Mouse (Mus musculus): ENCODE measurements around the gene Fer. TPM values are rescaled to one million over a fixed set of nuclear protein-coding genes. Genes with fewer than 3 reads are reported as not detected.

Fer gene
- 1 to 10 TPM; 8.6 to 9.5 TPM for total RNA-seq (2023)

DNA sequence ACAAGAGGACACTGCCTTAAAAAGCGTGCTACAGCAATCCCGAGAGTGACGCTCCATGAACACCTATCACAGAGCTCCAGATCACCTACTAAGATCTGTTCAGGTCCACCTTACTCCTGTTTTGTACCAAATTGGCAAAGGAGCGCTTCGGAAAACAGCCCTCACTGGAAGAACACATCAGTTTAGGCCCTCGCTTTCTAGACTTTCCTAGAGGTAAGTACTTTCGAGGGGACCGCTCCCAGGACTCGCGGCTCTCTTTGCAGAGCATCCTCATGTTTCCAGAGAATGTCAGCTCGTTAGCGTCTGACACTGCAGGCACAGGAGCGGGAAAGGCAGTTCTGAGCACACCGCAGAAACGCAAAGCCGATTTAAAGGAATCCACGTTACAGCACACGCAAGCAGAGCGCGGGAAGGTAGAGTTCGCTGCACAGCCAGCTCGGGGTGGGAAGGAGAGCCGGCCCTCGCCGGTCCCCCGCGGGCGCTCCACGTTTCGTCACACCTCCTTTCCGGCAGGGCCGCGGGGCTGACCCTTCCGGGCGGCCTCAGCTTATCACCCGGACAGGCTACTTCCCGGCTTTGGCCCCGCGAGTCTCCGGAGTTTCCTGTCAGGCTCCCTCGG, at the start of gene Fer:
Gene Fer (plus strand): TSS at position 51 of the 619 bp plus-strand sequence.

DNA sequence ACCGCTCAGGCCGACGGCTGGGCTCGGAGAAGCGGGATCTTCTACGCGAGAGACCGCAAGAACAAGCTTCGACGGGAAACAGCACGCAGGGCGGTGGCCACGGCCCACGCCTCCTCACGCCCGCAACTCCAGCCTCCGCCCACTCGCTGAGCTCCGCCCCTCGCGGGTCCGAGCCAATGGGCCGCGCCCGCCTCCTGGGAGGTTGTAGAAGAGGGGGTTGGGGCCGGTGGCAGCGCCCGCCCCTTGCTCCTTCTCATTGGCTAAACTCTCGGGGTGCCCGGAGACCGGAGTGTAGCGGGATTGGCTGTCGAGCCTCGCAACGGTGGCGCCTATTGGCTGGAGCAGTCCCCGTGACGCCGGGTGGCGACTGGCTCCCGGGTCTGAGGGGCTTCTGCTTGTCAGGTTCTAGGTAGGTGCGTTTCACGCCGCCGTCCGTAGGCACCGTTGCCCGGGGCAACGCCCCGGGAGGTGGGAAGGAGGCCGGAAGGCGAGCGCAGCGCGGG, 836 bp downstream of the Fer start, which contains the start of gene A930002H24Rik:
Gene A930002H24Rik (minus strand): TSS at position 145 of the 503 bp plus-strand sequence.

Other genes starting within 250 kb of the Fer start
- gene A930002H24Rik, start 729 bp downstream of the Fer start, total RNA-seq (2023) = under 1 TPM in 1 of 2 experiments, not detected in 1; 0.88 TPM

Measured in neutrophil, adult 59 days (primary cell).